Mouse (Mus musculus) myocyte (in vitro differentiated cells): ENCODE data around the gene Pkib.

Experiments
- CEBPB ChIP-seq: IDR thresholded peaks from 2 replicates; pipeline ENCODE4 v1.6.1; 2011; ENCODE audit warnings: mild to moderate bottlenecking, moderate library complexity; ENCODE audit not compliant: poor library complexity, insufficient read depth, severe bottlenecking
- E2F4 ChIP-seq: IDR thresholded peaks from one replicate; pipeline ENCODE4 v1.6.1; 2011; ENCODE audit warnings: mild to moderate bottlenecking, control low read depth, moderate library complexity; ENCODE audit not compliant: insufficient read depth
- MAX ChIP-seq: IDR thresholded peaks from one replicate; pipeline ENCODE4 v1.6.1; 2011; ENCODE audit warnings: low read depth, mild to moderate bottlenecking, control low read depth
- MYOG ChIP-seq, 3 experiments: IDR thresholded peaks; one replicate each; pipeline ENCODE4 v1.6.1; 2011; ENCODE audit warnings: control low read depth in 2 of 3, low read depth in 2 of 3, mild to moderate bottlenecking in 2 of 3; ENCODE audit not compliant: insufficient read length in 2 of 3, control insufficient read depth in 1 of 3, insufficient read depth in 1 of 3
- POLR2A ChIP-seq: IDR thresholded peaks from one replicate; pipeline ENCODE4 v1.6.1; 2011; ENCODE audit warnings: low read depth, mild to moderate bottlenecking, control low read depth, moderate library complexity; ENCODE audit not compliant: insufficient read length
- POLR2AphosphoS2 ChIP-seq: IDR thresholded peaks from one replicate; pipeline ENCODE4 v1.6.1; 2011; ENCODE audit warnings: low read depth, control low read depth; ENCODE audit not compliant: insufficient read length
- REST ChIP-seq: IDR thresholded peaks from one replicate; pipeline ENCODE4 v1.6.1; 2011; ENCODE audit warnings: mild to moderate bottlenecking, control low read depth, moderate library complexity; ENCODE audit not compliant: insufficient read depth, insufficient read length
- TCF12 ChIP-seq: IDR thresholded peaks from one replicate; pipeline ENCODE4 v1.6.1; 2011; ENCODE audit warnings: mild to moderate bottlenecking, control low read depth; ENCODE audit not compliant: poor library complexity, insufficient read depth, severe bottlenecking
- USF1 ChIP-seq: IDR thresholded peaks from one replicate; pipeline ENCODE4 v1.6.1; 2011; ENCODE audit warnings: low read depth, mild to moderate bottlenecking, control low read depth, moderate library complexity

DNA sequence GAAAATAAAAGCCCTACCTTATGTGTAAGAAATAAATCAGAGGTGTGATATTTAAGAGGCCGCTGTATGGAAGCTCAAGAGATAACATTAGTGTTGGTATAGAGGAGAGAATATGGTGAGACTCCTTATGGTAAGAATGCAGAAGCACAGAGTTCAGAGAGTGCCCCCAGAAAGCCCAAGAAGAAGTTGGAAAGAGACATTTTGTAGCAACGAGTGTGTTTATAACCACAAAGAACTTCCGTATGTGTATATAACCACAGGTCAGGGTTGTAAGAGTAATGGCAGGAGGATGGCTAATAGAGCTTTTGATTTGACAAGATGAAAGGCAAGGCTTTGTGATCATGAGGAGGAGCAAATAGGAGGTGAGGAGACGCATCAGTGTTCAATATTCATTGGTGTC, 6.5 kb downstream of the Pkib start:
- TF ChIP-seq POLR2AphosphoS2 (no peak), POLR2A (no peak), E2F4 (no peak), TCF12 (no peak), REST (no peak), MYOG (IDR thresholded peaks at IDR 0.05; ENCODE audit: control insufficient read depth in 1 of 3, insufficient read depth in 1 of 3, insufficient read length in 2 of 3, low read depth in 2 of 3) (no peak), CEBPB (no peak), MAX (no peak), USF1 (no peak)
